Mouse (Mus musculus): ENCODE data around the gene Celsr1. TPM values are rescaled to one million over a fixed set of nuclear protein-coding genes. Genes with fewer than 3 reads are reported as not detected.

Celsr1 gene
- polyA plus RNA-seq, 1 experiment from 2014 or later = 4.2 TPM

DNA sequence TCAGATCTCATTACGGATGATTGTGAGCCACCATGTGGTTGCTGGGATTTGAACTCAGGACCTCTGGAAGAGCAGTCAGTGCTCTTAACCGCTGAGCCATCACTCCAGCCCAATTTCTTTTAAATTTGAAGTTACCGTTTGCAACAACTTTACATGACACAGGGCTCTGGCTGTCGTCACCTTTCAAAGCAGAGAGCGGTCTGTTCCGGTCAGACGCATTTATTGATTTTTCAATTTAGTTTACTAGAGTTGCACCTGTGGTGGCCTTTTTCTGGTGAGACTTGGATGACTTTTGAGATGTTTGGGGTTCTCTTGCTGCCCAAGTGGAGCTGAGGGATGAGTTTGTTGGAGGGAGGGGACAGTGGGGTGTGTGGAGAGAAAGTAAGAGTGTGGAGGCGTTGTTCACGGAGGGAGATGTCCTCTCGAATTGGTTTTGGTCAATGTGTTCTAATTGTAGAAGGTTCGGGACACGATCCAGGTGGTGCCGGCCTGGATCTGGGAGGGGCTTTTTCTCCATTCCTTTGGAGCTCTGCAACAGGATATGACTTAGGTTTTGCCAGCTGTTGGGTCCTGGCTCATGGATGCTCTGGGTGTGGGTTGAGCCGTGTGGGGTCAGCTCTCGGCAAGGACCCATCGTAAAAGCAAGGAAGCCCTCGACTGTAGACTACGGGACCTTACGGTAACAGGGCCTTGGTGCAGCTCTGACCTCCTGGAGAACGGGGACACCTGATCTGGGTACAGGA is 41.9 kb upstream of the Celsr1 start:
- Histone ChIP-seq H3K4me2 (replicated peaks) (no peak overlapping the region), H3K4me3 (replicated peaks) (no peak overlapping the region), H3K27ac (replicated peaks) (no peak overlapping the region), H3K9ac (no peak overlapping the region), H3K9me3 (replicated peaks) (no peaks in the 10 kb centered on the region), H3K36me3 (no peaks in the 10 kb centered on the region), H3K4me1 (peaks cover 22% of the 10 kb centered on the region; the same call in 1 of the 2 replicates), H3K27me3 (no peaks in the 10 kb centered on the region)
- ATAC-seq (ENCODE audit: insufficient number of reproducible peaks, low FRiP score, low TSS enrichment, low read depth) = no peak
- 87% methylated on average over 20 of the region's 20 CpGs for WGBS

DNA sequence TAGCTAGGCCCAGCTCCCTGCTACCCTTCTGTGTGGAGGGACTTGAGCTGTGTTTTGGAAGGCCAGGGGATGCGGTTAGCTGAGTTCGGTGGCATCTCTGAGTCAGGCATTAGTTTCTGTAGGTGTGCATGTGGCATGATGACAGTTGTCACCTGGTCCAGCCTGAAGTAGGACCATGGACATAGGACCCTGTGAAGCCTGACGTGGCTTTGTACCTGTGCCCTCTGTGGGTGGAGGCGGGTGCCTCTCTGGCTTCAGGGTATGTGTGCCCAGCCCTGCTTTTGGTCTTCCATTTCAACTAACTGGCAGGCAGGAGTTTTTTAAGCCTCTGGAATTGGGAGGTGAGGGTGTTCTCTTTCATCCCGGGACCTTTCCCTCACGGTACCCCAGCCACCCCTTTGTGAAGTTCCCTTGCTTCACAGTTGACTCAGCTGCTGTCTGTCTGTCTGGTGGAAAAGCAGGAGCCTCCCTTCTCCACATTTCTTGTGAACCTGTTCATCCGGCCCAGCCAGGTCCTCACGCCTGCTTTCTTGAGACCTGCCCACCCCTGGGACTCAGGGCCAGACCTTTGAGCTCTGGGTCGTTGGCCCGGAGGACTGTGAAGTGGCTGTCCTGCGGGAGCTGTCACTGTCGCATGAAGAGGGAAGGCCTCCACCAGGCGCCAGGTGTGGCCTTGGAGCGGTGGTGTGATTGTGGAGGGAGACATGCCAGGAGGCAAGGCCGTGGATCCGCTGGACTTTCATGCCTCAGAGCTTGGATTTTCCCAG is 40.8 kb upstream of the Celsr1 start:
- peak overlapping the region; percentile 8; the same call in 1 of the 2 replicates for H3K27ac ChIP-seq (replicated peaks)
- H3K9me3 ChIP-seq (replicated peaks) = no peaks in the 10 kb centered on the region
- no peaks in the 10 kb centered on the region for H3K36me3 ChIP-seq
- no peak overlapping the region for H3K4me2 ChIP-seq (replicated peaks)
- WGBS = 71% methylated on average over 16 of the region's 16 CpGs
- H3K4me3 ChIP-seq (replicated peaks) = no peak overlapping the region
- H3K4me1 ChIP-seq = peaks cover 30% of the 10 kb centered on the region
- ATAC-seq (ENCODE audit: insufficient number of reproducible peaks, low FRiP score, low TSS enrichment, low read depth) = no peak
- no peak overlapping the region for H3K9ac ChIP-seq
- H3K27me3 ChIP-seq = no peaks in the 10 kb centered on the region

DNA sequence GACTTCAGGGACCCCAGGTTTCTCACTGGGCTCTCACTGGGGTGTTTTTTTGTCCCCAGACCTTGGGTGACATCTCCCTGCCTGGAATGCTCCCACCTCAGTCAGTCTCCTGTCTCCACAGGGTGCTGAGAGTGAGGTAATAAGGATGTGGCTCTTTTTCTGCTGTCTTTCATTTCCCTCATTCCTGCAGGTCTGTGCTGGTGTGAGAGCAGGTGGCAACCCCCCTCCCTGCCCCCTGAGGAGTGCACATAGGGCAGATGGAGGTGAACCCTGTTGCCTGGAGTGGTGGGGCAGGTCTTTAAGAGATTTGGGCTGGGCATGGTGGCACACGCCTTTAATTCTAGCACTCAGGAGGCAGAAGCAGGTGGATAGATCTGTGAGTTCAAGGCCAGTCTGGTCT is 37.6 kb upstream of the Celsr1 start:
- H3K4me2 ChIP-seq (replicated peaks) = no peak overlapping the region
- WGBS = 48% methylated on average over 1 of the region's 1 CpGs
- no peak overlapping the region for H3K27ac ChIP-seq (replicated peaks)
- no peaks in the 10 kb centered on the region for H3K27me3 ChIP-seq
- no peaks in the 10 kb centered on the region for H3K36me3 ChIP-seq
- H3K9me3 ChIP-seq (replicated peaks) = no peaks in the 10 kb centered on the region
- ATAC-seq (ENCODE audit: insufficient number of reproducible peaks, low FRiP score, low TSS enrichment, low read depth) = no peak
- H3K9ac ChIP-seq = no peak overlapping the region
- no peak overlapping the region for H3K4me3 ChIP-seq (replicated peaks)
- peaks cover 41% of the 10 kb centered on the region for H3K4me1 ChIP-seq

GRCm38 (mm10) chr15:86070368-86070767 is 36.8 kb upstream of the Celsr1 start:
- no peaks in the 10 kb centered on the region for H3K36me3 ChIP-seq
- H3K9me3 ChIP-seq (replicated peaks) = no peaks in the 10 kb centered on the region
- WGBS = 51% methylated on average over 11 of the region's 11 CpGs
- H3K4me3 ChIP-seq (replicated peaks) = no peak overlapping the region
- no peak overlapping the region for H3K4me2 ChIP-seq (replicated peaks)
- H3K27ac ChIP-seq (replicated peaks) = no peak overlapping the region
- H3K27me3 ChIP-seq = no peaks in the 10 kb centered on the region
- H3K4me1 ChIP-seq = peaks cover 41% of the 10 kb centered on the region
- H3K9ac ChIP-seq = no peak overlapping the region
- ATAC-seq (ENCODE audit: insufficient number of reproducible peaks, low FRiP score, low TSS enrichment, low read depth) = no peak

GRCm38 (mm10) chr15:86069011-86069791 is 35.6 kb upstream of the Celsr1 start:
- no peak overlapping the region for H3K4me2 ChIP-seq (replicated peaks)
- 87% methylated on average over 10 of the region's 10 CpGs for WGBS

DNA sequence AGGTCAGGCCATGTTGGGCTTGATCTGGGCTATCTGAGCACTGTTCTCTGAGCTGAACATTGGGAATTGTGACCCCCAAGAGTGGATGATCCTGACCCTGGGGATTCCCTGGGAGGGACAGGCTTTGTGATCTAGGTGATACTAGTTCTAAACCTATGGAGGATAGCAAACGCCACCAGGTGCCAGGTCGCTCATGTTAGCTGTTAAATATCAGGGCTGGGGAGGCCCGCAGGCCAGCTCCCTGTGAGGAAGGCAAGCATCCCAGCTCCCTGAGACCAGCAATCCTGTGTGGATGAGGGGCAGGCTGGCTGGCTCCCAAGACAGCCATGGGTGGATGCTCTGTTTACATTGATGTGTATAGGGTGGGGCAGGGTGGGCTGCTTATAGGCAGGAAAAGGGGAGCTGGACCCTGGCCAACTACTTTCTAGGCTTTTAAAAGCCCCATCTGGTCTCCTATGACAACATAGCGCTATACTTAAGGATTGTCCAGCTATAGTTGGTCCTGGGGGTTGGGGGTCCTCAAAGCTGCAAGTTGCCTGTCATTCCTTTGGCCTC is 34.4 kb upstream of the Celsr1 start:
- H3K4me2 ChIP-seq (replicated peaks) = no peak overlapping the region
- no peak for ATAC-seq (ENCODE audit: insufficient number of reproducible peaks, low FRiP score, low TSS enrichment, low read depth)
- no peaks in the 10 kb centered on the region for H3K36me3 ChIP-seq
- no peak overlapping the region for H3K9ac ChIP-seq
- H3K9me3 ChIP-seq (replicated peaks) = no peaks in the 10 kb centered on the region
- H3K4me1 ChIP-seq = peaks cover 38% of the 10 kb centered on the region
- no peaks in the 10 kb centered on the region for H3K27me3 ChIP-seq
- H3K4me3 ChIP-seq (replicated peaks) = no peak overlapping the region
- WGBS = 72% methylated on average over 4 of the region's 4 CpGs
- H3K27ac ChIP-seq (replicated peaks) = no peak overlapping the region

More at GRCm38 (mm10) chr15:86069011-86069791, 35.6 kb upstream of the Celsr1 start:
- Histone ChIP-seq H3K36me3 (no peaks in the 10 kb centered on the region), H3K27me3 (no peaks in the 10 kb centered on the region), H3K9me3 (replicated peaks) (no peaks in the 10 kb centered on the region), H3K9ac (no peak overlapping the region), H3K4me1 (peaks cover 38% of the 10 kb centered on the region), H3K27ac (replicated peaks) (no peak overlapping the region), H3K4me3 (replicated peaks) (no peak overlapping the region)
- ATAC-seq (ENCODE audit: insufficient number of reproducible peaks, low FRiP score, low TSS enrichment, low read depth) = no peak

GRCm38 (mm10) chr15:86067581-86067910 is 34.0 kb upstream of the Celsr1 start:
- 69% methylated on average over 6 of the region's 6 CpGs for WGBS

GRCm38 (mm10) chr15:86066836-86067580 is 33.4 kb upstream of the Celsr1 start:
- Histone ChIP-seq H3K36me3 (no peaks in the 10 kb centered on the region), H3K4me2 (replicated peaks) (no peak overlapping the region), H3K4me3 (replicated peaks) (no peak overlapping the region), H3K27me3 (no peaks in the 10 kb centered on the region), H3K4me1 (peaks cover 38% of the 10 kb centered on the region), H3K9ac (no peak overlapping the region), H3K9me3 (replicated peaks) (no peaks in the 10 kb centered on the region), H3K27ac (replicated peaks) (no peak overlapping the region)
- ATAC-seq (ENCODE audit: insufficient number of reproducible peaks, low FRiP score, low TSS enrichment, low read depth) = no peak
- WGBS = 64% methylated on average over 14 of the region's 14 CpGs

More at GRCm38 (mm10) chr15:86067581-86067910, 34.0 kb upstream of the Celsr1 start:
- H3K4me1 ChIP-seq = peaks cover 38% of the 10 kb centered on the region
- H3K27ac ChIP-seq (replicated peaks) = no peak overlapping the region
- no peak overlapping the region for H3K4me3 ChIP-seq (replicated peaks)
- ATAC-seq (ENCODE audit: insufficient number of reproducible peaks, low FRiP score, low TSS enrichment, low read depth) = 0 out of 2 replicates have a peak, but pooled peaks have one; percentile 27
- no peaks in the 10 kb centered on the region for H3K9me3 ChIP-seq (replicated peaks)
- H3K36me3 ChIP-seq = no peaks in the 10 kb centered on the region
- no peak overlapping the region for H3K4me2 ChIP-seq (replicated peaks)
- H3K27me3 ChIP-seq = no peaks in the 10 kb centered on the region
- H3K9ac ChIP-seq = no peak overlapping the region

DNA sequence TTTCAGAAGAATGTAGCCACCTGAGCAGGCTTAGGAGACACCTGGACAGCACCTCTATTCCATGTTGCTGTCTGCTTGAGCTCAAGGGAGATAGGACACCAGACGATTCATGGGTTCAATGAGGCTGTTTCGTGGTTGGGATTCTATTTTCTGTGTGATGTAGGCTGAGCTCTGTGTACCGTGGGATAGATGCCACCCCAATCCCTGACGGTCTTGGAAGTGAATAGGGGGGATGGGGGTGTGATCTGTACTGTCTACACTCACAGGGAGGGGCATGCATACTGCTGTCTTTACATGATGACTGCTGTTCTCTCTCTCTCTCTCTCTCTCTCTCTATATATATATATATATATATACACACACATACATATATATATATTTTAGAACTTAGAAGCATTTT is 31.8 kb upstream of the Celsr1 start:
- no peak for ATAC-seq (ENCODE audit: insufficient number of reproducible peaks, low FRiP score, low TSS enrichment, low read depth)
- Histone ChIP-seq H3K4me1 (peaks cover 44% of the 10 kb centered on the region), H3K9me3 (replicated peaks) (no peaks in the 10 kb centered on the region), H3K27me3 (no peaks in the 10 kb centered on the region), H3K36me3 (no peaks in the 10 kb centered on the region), H3K27ac (replicated peaks) (no peak overlapping the region), H3K9ac (no peak overlapping the region), H3K4me2 (replicated peaks) (no peak overlapping the region), H3K4me3 (replicated peaks) (no peak overlapping the region)
- 81% methylated on average over 4 of the region's 4 CpGs for WGBS

- Histone ChIP-seq H3K36me3 (no peaks in the 10 kb centered on the region), H3K4me3 (replicated peaks) (no peak overlapping the region), H3K27ac (replicated peaks) (no peak overlapping the region), H3K4me2 (replicated peaks) (no peak overlapping the region), H3K9me3 (replicated peaks) (no peaks in the 10 kb centered on the region), H3K9ac (no peak overlapping the region), H3K4me1 (peaks cover 44% of the 10 kb centered on the region), H3K27me3 (no peaks in the 10 kb centered on the region)
- WGBS = 80% methylated on average over 3 of the region's 3 CpGs
- ATAC-seq (ENCODE audit: insufficient number of reproducible peaks, low FRiP score, low TSS enrichment, low read depth) = no peak
These were observed 31.3 kb upstream of the Celsr1 start for GRCm38 (mm10) chr15:86064850-86065229.
